Mouse (Mus musculus) hindbrain, embryonic 14.5 days (tissue): ENCODE data around the gene Tmprss9. TPM values are rescaled to one million over a fixed set of nuclear protein-coding genes. Genes with fewer than 3 reads are reported as not detected.

ENCODE experiments used
- ATAC-seq: fragments of 200-750 bp; cut with Nextera tagmentation; 2 replicates; pipeline ENCODE4 v1.8.0; 2017; ENCODE audit warnings: moderate number of reproducible peaks, mild to moderate bottlenecking, moderate TSS enrichment, moderate library complexity; ENCODE audit not compliant: low FRiP score
- DNase-seq: peaks from one replicate; pipeline ENCODE4 v3.0.0-alpha.2; 2015; ENCODE audit warnings: low spot score
- H3K27ac ChIP-seq: fragments of 300-500 bp; sonication (generic); 2 replicates; pipeline ENCODE4 v1.5.1; 2014; ENCODE audit warnings: mild to moderate bottlenecking, moderate library complexity
- H3K27me3 ChIP-seq: fragments of 300-500 bp; sonication (generic); 2 replicates; pipeline ENCODE4 v1.6.1; 2014; ENCODE audit warnings: mild to moderate bottlenecking, low read length, mixed read lengths; ENCODE audit not compliant: control insufficient read depth, insufficient read depth
- H3K36me3 ChIP-seq: fragments of 300-500 bp; sonication (generic); replicated peaks from 2 replicates; pipeline ENCODE4 v1.6.1; 2014; ENCODE audit not compliant: control insufficient read depth, insufficient read depth
- H3K4me1 ChIP-seq: fragments of 300-500 bp; sonication (generic); replicated peaks from 2 replicates; pipeline ENCODE4 v1.6.1; 2014; ENCODE audit warnings: antibody characterized with exemption, low read length, mixed read lengths; ENCODE audit not compliant: control insufficient read depth, insufficient read depth
- H3K4me2 ChIP-seq: fragments of 300-500 bp; sonication (generic); replicated peaks from 2 replicates; pipeline ENCODE4 v1.6.1; 2014; ENCODE audit warnings: mild to moderate bottlenecking, moderate library complexity
- H3K4me3 ChIP-seq: fragments of 300-500 bp; sonication (generic); replicated peaks from 2 replicates; pipeline ENCODE4 v1.5.1; 2014; ENCODE audit warnings: mild to moderate bottlenecking, low read length
- H3K9ac ChIP-seq: fragments of 300-500 bp; sonication (generic); 2 replicates; pipeline ENCODE4 v1.6.1; 2014
- H3K9me3 ChIP-seq: fragments of 300-500 bp; sonication (generic); 2 replicates; pipeline ENCODE4 v1.6.1; 2016; ENCODE audit warnings: low read length; ENCODE audit not compliant: control insufficient read depth
- WGBS: fragments of 180-500 bp; shearing (Covaris S2); extraction: QIAGEN DNeasy Blood & Tissue Kit; methylation state at CpG from one replicate; pipeline ENCODE4 v1.1.7; 2014; 5-methylcytosine and 5-hydroxymethylcytosine counted together
- polyA plus RNA-seq: library from polyadenylated mRNA; unstranded; fragments of >200 nt; fragmentation: Nextera tagmentation; extraction: Ambion mirVana; gene quantifications from 2 replicates; pipeline ENCODE4 v1.2.1, GENCODE M21; 2014

Tmprss9 gene
- polyA plus RNA-seq, 1 experiment from 2014 or later, result 0.17 TPM

- Histone ChIP-seq H3K4me2 (no peak overlapping the region), H3K27me3 (no peaks in the 10 kb centered on the region), H3K27ac (no peak overlapping the region), H3K36me3 (peaks cover 76% of the 10 kb centered on the region), H3K9ac (no peak overlapping the region), H3K4me3 (no peak overlapping the region), H3K4me1 (peaks cover 13% of the 10 kb centered on the region), H3K9me3 (no peaks in the 10 kb centered on the region)
- DNase-seq (no peak), ATAC-seq (no peak)
- WGBS, result 95% methylated on average over 10 of the region's 10 CpGs
These were observed 31.6 kb downstream of the Tmprss9 start for GRCm38 (mm10) chr10:80903282-80903681.

- H3K4me1 ChIP-seq, result peaks cover 8% of the 10 kb centered on the region
- H3K4me3 ChIP-seq, result no peak overlapping the region
- no peak overlapping the region for H3K9ac ChIP-seq
- ATAC-seq (no peak), DNase-seq (no peak)
- no peak overlapping the region for H3K4me2 ChIP-seq
- no peak overlapping the region for H3K27ac ChIP-seq
- peaks cover 75% of the 10 kb centered on the region for H3K36me3 ChIP-seq
- WGBS, result 87% methylated on average over 28 of the region's 28 CpGs
- H3K27me3 ChIP-seq, result no peaks in the 10 kb centered on the region
- no peaks in the 10 kb centered on the region for H3K9me3 ChIP-seq
These were observed 32.5 kb downstream of the Tmprss9 start for GRCm38 (mm10) chr10:80904004-80904693.

DNA sequence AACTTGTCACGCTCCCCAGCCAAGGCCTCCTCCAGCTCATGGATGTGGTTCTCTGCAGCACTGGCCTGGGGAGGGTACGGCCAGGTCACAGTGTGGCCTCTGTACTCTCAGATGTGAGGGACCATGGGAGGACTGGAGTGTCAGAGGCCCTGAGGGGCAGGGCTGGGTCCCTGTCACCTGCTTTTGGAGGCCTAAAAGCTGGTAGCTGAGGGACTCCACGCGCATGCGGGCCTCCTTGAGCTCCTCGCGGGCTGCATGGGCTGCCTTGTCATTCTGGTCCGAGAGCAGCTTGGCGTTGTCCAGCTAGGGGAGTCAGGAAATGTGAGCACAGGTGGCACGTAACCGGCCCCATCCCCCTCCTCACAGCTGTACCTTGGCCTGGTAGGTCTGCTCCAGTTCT lies 33.1 kb downstream of the Tmprss9 start:
- DNase-seq (no peak), ATAC-seq (no peak)
- Histone ChIP-seq H3K27me3 (no peaks in the 10 kb centered on the region), H3K4me2 (no peak overlapping the region), H3K36me3 (peaks cover 78% of the 10 kb centered on the region), H3K27ac (no peak overlapping the region), H3K4me3 (no peak overlapping the region), H3K4me1 (peaks cover 2% of the 10 kb centered on the region), H3K9ac (no peak overlapping the region), H3K9me3 (no peaks in the 10 kb centered on the region)
- WGBS, result 96% methylated on average over 11 of the region's 11 CpGs

- Histone ChIP-seq H3K27ac (no peak overlapping the region), H3K36me3 (peaks cover 79% of the 10 kb centered on the region), H3K9me3 (no peaks in the 10 kb centered on the region), H3K4me1 (no peaks in the 10 kb centered on the region), H3K9ac (no peak overlapping the region), H3K27me3 (no peaks in the 10 kb centered on the region), H3K4me2 (no peak overlapping the region), H3K4me3 (no peak overlapping the region)
- DNase-seq (no peak), ATAC-seq (no peak)
- WGBS, result 95% methylated on average over 22 of the region's 22 CpGs
These were observed 37.9 kb downstream of the Tmprss9 start for GRCm38 (mm10) chr10:80909375-80910162.

DNA sequence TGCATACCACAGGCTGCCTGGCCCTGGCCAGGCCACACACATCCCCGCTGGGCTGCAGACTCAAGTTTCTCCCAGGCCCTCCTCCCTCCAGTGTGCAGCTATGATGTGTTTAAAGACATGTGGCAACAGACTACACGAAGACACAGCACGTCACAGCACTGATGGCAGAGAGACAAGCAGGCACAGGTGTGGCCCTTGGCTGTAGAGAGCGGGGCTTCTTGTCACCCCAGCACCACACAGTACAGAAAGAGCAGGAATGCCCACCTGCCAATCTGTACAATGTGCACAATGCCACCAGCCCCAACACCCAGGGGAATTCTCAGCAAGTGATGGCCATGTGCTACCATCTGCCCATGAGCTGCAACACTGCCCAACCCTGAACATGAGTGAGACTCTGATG lies 39.7 kb downstream of the Tmprss9 start:
- 95% methylated on average over 4 of the region's 4 CpGs for WGBS
- H3K9ac ChIP-seq, result no peak overlapping the region
- H3K4me2 ChIP-seq, result no peak overlapping the region
- DNase-seq (no peak), ATAC-seq (peak; percentile 10; the same call in 1 of the 2 replicates)
- peaks cover 73% of the 10 kb centered on the region for H3K36me3 ChIP-seq
- H3K27me3 ChIP-seq, result no peaks in the 10 kb centered on the region
- H3K27ac ChIP-seq, result no peak overlapping the region
- H3K9me3 ChIP-seq, result no peaks in the 10 kb centered on the region
- H3K4me1 ChIP-seq, result peaks cover 6% of the 10 kb centered on the region
- no peak overlapping the region for H3K4me3 ChIP-seq

GRCm38 (mm10) chr10:80911891-80912290 lies 40.2 kb downstream of the Tmprss9 start:
- DNase-seq (no peak), ATAC-seq (no peak)
- peaks cover 11% of the 10 kb centered on the region for H3K4me1 ChIP-seq
- no peak overlapping the region for H3K27ac ChIP-seq
- no peaks in the 10 kb centered on the region for H3K9me3 ChIP-seq
- H3K4me3 ChIP-seq, result no peak overlapping the region
- no peak overlapping the region for H3K9ac ChIP-seq
- peaks cover 70% of the 10 kb centered on the region for H3K36me3 ChIP-seq
- H3K27me3 ChIP-seq, result no peaks in the 10 kb centered on the region
- H3K4me2 ChIP-seq, result no peak overlapping the region

DNA sequence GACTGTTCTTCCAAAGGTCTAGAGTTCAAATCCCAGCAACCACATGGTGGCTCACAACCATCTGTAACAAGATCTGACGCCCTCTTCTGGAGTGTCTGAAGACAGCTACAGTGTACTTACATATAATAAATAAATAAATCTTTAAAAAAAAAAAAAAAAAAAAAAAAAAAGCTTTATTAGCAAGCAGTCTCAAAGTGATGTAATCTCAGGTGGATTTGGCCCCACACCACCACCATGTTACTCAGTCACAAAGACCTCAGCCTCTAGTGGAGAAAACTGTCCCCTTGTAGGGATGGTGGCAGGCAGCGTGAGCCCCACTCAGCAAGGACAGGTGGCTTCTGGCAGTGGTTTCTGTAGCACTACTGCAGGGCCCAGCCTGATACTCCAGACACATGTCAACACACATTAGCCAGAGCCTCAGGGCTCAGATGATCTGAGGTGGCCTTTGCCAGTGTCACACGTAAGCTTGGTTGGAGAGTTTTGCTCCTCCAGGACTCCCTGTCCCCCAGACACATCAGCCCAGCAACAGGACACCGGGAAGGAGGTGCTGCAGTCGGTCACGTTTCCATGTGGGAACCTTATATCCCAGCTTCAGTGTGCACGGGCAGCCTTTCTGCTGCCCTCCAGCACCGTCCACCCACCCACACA lies 41.8 kb downstream of the Tmprss9 start:
- 94% methylated on average over 7 of the region's 8 CpGs for WGBS
- peaks cover 15% of the 10 kb centered on the region for H3K4me1 ChIP-seq
- no peak overlapping the region for H3K4me3 ChIP-seq
- ATAC-seq (no peak), DNase-seq (no peak)
- H3K9me3 ChIP-seq, result no peaks in the 10 kb centered on the region
- H3K27me3 ChIP-seq, result no peaks in the 10 kb centered on the region
- no peak overlapping the region for H3K4me2 ChIP-seq
- H3K36me3 ChIP-seq, result peaks cover 57% of the 10 kb centered on the region
- no peak overlapping the region for H3K9ac ChIP-seq
- no peak overlapping the region for H3K27ac ChIP-seq

DNA sequence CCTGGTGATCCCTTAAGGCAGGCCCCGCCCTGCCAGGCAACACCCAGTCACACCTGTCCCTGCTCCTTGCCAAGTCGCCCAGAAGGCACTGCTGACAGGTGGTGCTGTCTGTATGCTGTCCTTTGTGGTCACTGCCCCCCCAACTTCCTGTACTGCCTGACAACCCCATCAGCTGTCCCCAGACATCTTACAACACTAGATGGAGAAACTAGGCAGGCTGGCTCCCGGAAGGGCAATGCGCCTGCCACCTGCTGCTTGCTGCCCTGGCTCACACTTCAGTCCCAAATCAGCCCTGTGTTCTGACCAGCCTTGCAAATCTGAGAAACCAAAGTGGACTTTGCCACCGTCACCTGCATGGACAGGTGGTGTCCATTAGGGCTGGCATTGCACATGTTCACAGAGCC lies 42.6 kb downstream of the Tmprss9 start:
- Histone ChIP-seq H3K27ac (no peak overlapping the region), H3K9ac (no peak overlapping the region), H3K4me3 (no peak overlapping the region), H3K27me3 (no peaks in the 10 kb centered on the region), H3K4me1 (peaks cover 15% of the 10 kb centered on the region), H3K9me3 (no peaks in the 10 kb centered on the region), H3K4me2 (no peak overlapping the region), H3K36me3 (peaks cover 50% of the 10 kb centered on the region)
- DNase-seq (no peak), ATAC-seq (no peak)
- WGBS, result 93% methylated on average over 5 of the region's 5 CpGs

GRCm38 (mm10) chr10:80915260-80915659 lies 43.6 kb downstream of the Tmprss9 start:
- Histone ChIP-seq H3K9me3 (no peaks in the 10 kb centered on the region), H3K36me3 (peaks cover 40% of the 10 kb centered on the region), H3K4me1 (peaks cover 15% of the 10 kb centered on the region), H3K4me2 (no peak overlapping the region), H3K27me3 (no peaks in the 10 kb centered on the region), H3K27ac (no peak overlapping the region), H3K4me3 (no peak overlapping the region), H3K9ac (no peak overlapping the region)
- ATAC-seq, result no peak
- no peak for DNase-seq
- 92% methylated on average over 2 of the region's 2 CpGs for WGBS
